Mouse (Mus musculus) urinary bladder, adult 18-20 months (tissue): ENCODE results near the gene Chn2.

Experiments used
- DNase-seq, 2 experiments: peaks; one replicate each; pipeline ENCODE4 v3.0.0; 2022; ENCODE audit warnings: low spot score in 2 of 2, mixed read lengths in 2 of 2

Chn2 gene

DNA sequence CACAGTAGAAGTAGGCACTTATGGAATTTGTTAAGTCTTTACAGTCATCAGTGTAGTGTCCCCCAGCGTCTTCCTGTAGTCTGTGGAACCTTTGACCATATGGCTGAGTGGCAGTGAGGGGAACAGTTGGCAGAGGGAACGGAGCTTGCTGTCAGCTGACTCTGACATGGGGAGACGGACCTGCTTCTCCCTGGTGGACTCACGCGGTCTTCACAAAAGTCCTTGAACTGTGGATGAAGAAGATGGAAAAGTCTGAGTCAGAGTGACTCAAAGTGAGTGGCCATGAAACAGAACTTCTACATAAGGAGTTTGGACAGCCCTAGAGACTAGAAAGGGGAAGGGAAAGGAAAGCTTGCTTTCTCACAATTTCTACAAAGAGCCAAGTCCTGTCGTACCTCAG is 36.1 kb downstream of the Chn2 start:
- no peak for DNase-seq

- DNase-seq, result no peak
Measured at GRCm38 (mm10) chr6:54076625-54077024, 37.3 kb downstream of the Chn2 start.

GRCm38 (mm10) chr6:54078269-54078668 is 38.9 kb downstream of the Chn2 start:
- DNase-seq, result no peak

DNA sequence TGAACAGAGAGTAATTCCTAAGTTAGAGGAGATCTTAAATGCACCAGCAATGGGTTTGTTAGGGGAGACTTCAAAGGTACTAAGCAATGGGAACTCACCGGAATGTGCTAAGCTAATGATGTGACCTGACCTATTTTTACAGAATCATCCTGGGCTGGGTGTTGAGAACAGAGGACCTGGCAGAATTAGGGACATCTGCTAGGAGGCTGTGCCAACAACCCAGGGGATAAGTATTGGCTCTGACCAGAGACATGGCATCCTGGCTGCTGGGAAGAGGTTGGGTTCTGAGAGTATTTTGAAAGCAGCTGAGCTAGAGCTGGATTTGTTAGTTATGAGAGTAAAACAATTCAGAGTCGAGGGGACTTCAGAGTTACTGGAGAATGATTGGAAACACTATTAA is 40.5 kb downstream of the Chn2 start:
- DNase-seq, result no peak

DNA sequence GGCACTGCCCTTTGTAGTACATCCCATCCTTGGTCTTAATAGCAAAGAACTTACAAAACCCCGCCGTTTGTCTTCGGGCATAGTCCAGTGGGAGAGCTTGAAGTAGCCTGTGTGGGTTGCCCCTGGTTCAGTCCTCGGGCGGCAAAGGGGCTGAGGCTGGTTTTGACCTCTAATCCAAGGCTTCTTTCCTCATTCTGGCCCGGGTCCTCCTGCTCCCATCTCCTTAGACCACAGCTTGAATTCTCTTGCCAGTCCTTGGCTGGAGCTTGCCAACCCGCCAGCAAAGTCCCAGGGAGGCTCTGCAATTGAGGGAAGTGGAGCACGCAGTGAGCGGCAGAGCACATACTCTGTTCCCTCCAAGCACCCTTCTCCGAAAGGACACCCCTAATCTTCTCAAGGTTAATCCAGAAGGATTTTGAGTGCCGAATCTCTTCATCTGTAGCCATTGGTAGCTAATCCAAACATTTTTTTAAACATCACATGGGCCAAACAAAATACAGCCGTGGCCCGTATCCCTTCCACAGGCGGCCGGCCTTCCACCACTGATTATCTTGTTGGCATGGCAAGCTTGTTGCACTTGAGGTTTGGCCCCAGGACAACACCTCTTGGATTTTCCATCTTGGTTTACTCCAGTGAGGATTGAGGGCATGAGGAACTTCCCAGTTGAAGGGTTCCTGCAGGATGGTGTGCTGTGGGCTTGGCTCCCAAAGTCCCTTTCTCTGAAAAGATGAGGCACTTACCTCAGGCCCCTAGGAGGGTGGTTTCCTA is 41.3 kb downstream of the Chn2 start:
- no peak for DNase-seq

DNA sequence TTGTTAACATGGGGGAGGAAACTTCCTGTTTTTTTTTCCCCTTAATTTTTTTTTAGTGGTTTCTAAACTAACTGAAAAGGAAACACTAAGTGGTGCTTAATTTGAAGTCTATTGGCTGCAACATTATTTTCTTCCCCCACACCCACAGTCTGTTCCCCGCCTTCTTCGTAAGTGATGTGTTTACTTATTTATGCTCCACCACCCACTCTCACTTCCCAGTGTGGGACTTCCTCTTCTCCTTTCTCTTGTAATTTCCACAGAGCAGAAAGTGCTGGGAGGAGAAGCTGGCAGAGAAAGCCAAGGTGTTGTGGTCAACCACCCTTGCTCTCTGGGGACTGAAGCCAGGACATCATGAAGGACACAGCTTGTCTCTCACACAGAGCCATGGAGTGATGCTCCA is 43.2 kb downstream of the Chn2 start:
- no peak for DNase-seq

GRCm38 (mm10) chr6:54084046-54084445 is 44.7 kb downstream of the Chn2 start:
- DNase-seq, result no peak

DNA sequence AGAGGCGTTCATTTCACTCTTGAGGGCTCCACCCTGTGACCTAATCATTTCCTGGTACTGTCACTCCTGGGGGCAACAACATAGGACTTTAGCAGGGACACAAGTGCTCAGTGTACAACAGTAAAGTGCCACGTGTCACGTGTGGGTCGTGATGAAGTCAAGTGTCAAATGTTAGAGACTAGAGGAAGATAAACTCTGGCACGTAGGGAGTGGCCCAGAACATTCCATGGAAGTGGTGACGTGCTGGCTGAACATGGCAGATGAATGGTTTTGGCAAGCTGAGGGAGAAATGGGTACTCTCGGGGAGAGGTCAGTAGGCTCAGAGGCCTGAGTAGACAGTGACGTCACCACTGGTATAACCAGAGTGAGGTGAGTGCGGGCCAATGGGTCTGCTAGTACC is 45.7 kb downstream of the Chn2 start:
- DNase-seq, result no peak

- no peak for DNase-seq
Measured at GRCm38 (mm10) chr6:54088168-54088567, 48.8 kb downstream of the Chn2 start.

GRCm38 (mm10) chr6:54090822-54091221 is 51.5 kb downstream of the Chn2 start:
- DNase-seq, result no peak

DNA sequence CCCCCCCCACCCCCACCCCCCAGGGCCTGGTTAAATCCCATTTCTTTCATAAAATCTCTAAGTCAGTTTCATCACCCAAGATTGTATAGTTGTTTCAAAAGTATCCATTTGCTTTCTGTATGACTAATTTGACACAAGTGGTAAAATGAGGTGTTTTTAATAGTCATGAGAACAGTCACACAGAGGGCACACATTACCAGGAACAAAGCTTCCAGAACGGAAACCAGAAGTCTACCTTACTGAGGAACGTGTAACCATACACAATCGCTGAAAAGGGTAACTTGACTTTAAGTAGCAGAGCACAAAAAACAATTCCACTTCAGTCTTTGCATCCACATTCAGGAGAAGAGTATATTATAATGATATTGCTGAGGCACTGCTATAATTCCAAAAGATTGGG is 53.6 kb downstream of the Chn2 start:
- DNase-seq, result no peak

DNA sequence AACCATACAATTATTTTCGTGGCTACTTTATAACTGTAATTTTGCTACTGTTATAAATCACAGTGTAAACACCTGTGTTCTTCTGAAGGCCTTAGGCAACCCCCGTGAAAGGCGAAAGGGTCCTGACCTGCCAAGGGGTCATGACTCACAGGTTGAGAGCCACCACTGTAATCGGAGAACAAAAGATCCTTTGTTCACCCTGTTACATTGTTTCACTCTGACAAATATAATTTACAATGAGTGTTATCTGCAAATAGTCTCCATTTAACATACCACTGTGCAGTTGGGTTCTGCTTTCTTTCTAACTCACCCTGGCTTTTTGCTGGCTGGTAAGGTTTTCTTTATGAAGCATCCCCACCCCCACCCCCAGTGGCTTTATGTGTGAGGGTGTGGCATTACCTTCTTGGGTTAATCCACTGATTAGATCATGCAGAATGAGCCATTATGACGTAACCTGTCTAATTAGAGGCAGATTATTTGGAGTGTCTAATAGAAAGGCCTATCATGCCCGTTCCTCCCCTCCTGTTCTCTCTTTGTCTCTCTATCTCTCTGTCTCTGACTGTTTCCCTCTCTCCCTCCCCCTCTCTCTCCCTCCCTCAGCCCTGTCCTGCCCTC is 56.9 kb downstream of the Chn2 start:
- DNase-seq, result no peak

DNA sequence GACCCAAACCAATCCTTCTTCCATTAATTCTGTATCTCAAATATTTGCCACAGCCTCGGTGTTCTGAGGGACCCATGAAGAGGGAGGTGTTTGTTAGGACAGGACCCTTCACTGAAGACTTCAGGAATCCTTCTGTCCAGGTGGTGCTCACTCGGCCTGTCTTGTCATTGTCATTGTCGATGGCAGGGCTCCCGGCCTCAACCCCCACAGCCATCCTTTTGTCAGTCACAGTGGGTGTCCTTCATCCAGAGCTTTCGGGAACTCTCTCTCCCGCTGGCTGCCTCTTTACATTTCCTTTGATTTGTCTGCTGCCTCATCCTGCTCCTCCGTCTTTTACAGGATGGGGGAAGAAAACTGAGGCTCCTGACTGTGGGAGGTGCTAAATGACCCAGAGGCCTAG is 57.5 kb downstream of the Chn2 start:
- DNase-seq, result no peak

DNA sequence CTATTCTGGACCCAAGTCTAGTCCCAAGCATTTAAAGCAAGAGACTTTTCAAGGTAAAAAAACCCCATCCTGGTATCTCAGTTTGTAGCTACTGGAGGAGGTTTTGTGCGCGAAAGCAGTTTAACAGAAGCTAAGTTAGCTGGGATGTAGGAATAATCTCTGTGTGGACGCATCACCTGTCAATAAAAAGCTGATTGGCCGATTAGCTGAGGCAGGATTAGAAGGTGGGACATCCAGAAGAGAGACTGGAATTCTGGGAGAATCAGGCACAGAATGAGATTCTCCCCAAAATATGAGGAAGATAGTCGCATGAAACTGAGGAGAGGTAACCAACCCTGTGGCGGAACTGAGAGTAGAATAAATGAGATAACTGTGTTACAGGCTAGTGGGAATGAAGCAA is 59.0 kb downstream of the Chn2 start:
- DNase-seq, result no peak

- no peak for DNase-seq
Measured at GRCm38 (mm10) chr6:54099659-54100058, 60.3 kb downstream of the Chn2 start.

DNA sequence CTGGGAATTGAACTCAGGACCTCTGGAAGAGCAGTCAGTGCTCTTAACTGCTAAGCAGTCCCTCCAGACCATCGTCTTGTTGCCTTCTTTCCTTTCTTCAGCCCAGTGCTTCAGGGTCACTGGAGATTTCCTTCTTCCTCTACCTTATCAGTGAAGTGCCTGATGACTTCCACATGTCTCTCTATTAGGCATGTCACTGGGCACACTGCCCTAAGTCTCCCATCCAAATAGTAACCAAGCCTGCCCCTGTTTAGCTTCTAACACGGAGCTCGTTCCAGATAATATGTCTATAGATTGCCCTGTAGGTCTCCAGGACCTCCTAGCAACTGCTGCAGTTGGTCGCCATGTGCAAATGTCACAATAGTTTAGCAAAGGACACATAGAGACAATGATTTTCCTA is 62.9 kb downstream of the Chn2 start:
- no peak for DNase-seq

GRCm38 (mm10) chr6:54103276-54103975 is 64.1 kb downstream of the Chn2 start:
- DNase-seq, result no peak

GRCm38 (mm10) chr6:54111416-54111984 is 72.1 kb downstream of the Chn2 start:
- DNase-seq, result no peak

- DNase-seq, result no peak
Measured at GRCm38 (mm10) chr6:54113338-54113737, 74.0 kb downstream of the Chn2 start.

GRCm38 (mm10) chr6:54114412-54114811 is 75.1 kb downstream of the Chn2 start:
- no peak for DNase-seq

DNA sequence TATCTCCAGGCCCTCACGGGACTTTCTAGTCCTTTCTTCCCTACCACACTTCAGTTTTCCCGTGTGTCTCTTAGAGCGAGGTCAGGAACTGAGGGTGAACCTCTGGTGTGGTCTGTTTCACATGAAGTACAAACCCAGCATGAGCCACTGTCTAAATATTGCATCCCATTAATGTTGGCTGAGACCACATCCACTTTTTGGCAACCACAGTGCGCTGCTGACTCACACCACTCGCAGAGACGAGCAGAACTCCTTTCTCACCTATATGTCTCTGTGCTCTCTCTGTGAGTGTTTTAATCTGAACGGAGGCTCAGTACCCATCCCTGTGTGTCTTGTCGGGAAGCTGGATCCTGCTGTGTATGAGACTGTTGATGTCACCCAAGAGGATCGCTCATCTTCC is 76.9 kb downstream of the Chn2 start:
- no peak for DNase-seq

DNA sequence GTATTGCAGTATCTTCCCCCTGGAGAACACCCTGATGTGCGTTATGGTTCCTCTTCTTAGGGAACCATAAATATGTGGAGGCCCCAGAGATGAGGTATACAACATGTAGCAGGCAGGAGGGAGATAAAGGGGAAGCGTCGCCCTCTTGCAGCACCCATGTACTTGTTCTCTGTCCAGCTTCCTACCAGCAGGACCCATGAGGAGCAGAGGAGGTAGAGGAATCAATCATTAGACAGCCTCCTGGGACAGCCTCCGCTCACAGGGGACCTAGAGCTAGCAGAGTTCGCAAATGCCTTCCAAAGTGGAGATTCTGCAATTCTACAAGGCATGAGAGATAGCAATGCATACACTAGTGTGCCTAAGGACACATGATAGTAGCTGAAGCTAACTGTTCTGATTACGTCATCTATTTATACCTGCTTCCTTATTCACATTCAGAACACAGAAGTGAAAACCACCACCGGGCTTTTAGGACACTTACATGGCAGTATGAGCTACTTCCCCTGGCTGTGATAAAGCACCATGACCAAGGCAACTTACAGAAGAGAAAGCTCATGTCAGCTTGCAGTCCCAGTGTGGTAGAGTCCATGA is 77.7 kb downstream of the Chn2 start:
- no peak for DNase-seq
